Mouse (Mus musculus): Measurements from ENCODE around the gene Mettl27.

DNA sequence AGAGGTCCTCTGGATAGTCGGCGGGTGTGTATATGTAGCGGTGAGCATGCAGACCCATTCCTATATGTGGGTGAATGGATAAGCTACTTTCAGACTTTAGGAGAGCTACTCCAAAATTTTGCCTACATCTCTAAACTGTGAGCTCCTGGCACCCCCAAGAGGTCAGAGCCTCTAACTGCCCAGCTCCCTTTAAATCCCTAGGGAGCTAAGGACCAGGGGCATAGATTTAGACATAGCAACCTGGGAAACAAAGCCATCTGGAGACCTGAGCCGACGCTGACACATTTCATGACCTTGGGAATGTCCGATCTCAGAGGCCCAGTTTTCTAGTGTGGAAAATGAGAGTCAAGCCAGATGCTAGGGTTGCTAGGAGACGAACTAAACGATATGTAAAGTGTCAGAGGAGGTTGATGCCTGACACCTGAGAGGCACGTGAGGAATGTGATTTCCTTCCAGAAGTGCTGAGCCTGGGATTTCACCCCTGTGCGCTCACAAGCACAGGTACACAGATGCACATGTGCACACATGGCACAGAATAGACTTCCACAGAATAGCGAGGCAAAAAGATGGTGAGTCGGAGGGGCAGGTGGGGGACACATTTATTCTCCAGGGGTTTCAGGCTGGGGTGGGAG, 31.0 kb upstream of the Mettl27 start:
- no peak for TF ChIP-seq CTCF (IDR thresholded peaks at IDR 0.05; ENCODE audit: borderline replicate concordance, control insufficient read depth, extremely low read depth, insufficient read depth, low read length, poor library complexity)
- no peak for TF ChIP-seq POLR2A (IDR thresholded peaks at IDR 0.05; ENCODE audit: control insufficient read depth, extremely low read depth, insufficient read depth, low read length, poor library complexity)
